Mouse (Mus musculus) kidney, embryonic 14.5 days (tissue): ENCODE measurements at regions not wholly inside any gene's neighbourhood (a gene's known extent, or its start where the extent isn't known, plus 50 kb on each side); places are given as distances from the start of the nearest gene placed in this dataset.
"Not testable (repeated sequence)": the region's sequence is repeated elsewhere in the genome, so short reads cannot be mapped to it uniquely, and the experiment has no call there.

Experiments
- ATAC-seq: fragments of 200-750 bp; cut with Nextera tagmentation; 2 replicates; pipeline ENCODE4 v1.8.0; 2017; ENCODE audit warnings: moderate number of reproducible peaks, mild to moderate bottlenecking, moderate TSS enrichment, moderate library complexity; ENCODE audit not compliant: low FRiP score, low TSS enrichment
- H3K27ac ChIP-seq: fragments of 300-500 bp; sonication (generic); 2 replicates; pipeline ENCODE4 v1.5.1; 2014; ENCODE audit warnings: low read depth, mild to moderate bottlenecking, low read length, moderate library complexity, mixed read lengths
- H3K27me3 ChIP-seq: fragments of 300-500 bp; sonication (generic); 2 replicates; pipeline ENCODE4 v1.6.1; 2014; ENCODE audit warnings: mild to moderate bottlenecking, low read length; ENCODE audit not compliant: control insufficient read depth, insufficient read depth
- H3K36me3 ChIP-seq: fragments of 300-500 bp; sonication (generic); 2 replicates; pipeline ENCODE4 v1.6.1; 2014; ENCODE audit warnings: low read length, mixed read lengths; ENCODE audit not compliant: control insufficient read depth, insufficient read depth
- H3K4me1 ChIP-seq: fragments of 300-500 bp; sonication (generic); 2 replicates; pipeline ENCODE4 v1.6.1; 2014; ENCODE audit warnings: low read length, mixed read lengths; ENCODE audit not compliant: control insufficient read depth, insufficient read depth
- H3K4me2 ChIP-seq: fragments of 300-500 bp; sonication (generic); replicated peaks from 2 replicates; pipeline ENCODE4 v1.6.1; 2014; ENCODE audit warnings: low read depth, mild to moderate bottlenecking, low read length
- H3K4me3 ChIP-seq: fragments of 300-500 bp; sonication (generic); 2 replicates; pipeline ENCODE4 v1.5.1; 2014; ENCODE audit warnings: mild to moderate bottlenecking, low read length
- H3K9ac ChIP-seq: fragments of 300-500 bp; sonication (generic); 2 replicates; pipeline ENCODE4 v1.6.1; 2014; ENCODE audit warnings: low read depth, mild to moderate bottlenecking, low read length, moderate library complexity
- H3K9me3 ChIP-seq: fragments of 300-500 bp; sonication (generic); 2 replicates; pipeline ENCODE4 v1.6.1; 2016; ENCODE audit warnings: low read length; ENCODE audit not compliant: control insufficient read depth
- WGBS: fragments of 180-500 bp; shearing (Covaris S2); extraction: QIAGEN DNeasy Blood & Tissue Kit; methylation state at CpG from one replicate; pipeline ENCODE4 v1.1.7; 2014; 5-methylcytosine and 5-hydroxymethylcytosine counted together

- Histone ChIP-seq H3K4me1 (no peaks in the 10 kb centered on the region), H3K9ac (no peak overlapping the region), H3K4me3 (no peak overlapping the region), H3K27me3 (no peaks in the 10 kb centered on the region), H3K27ac (no peak overlapping the region), H3K36me3 (no peaks in the 10 kb centered on the region), H3K4me2 (no peak overlapping the region), H3K9me3 (0 out of 2 replicates have a peak, but pooled peaks cover 2% of the 10 kb centered on the region)
- WGBS = 74% methylated on average over 1 of the region's 1 CpGs
- no peak for ATAC-seq
Measured at GRCm38 (mm10) chr3:117061831-117062230, 93.0 kb upstream of the Palmd start.

- H3K27me3 ChIP-seq = no peaks in the 10 kb centered on the region
- H3K36me3 ChIP-seq = no peaks in the 10 kb centered on the region
- H3K27ac ChIP-seq = no peak overlapping the region
- H3K4me2 ChIP-seq = no peak overlapping the region
- no peak overlapping the region for H3K4me3 ChIP-seq
- H3K9me3 ChIP-seq = 0 out of 2 replicates have a peak, but pooled peaks cover 2% of the 10 kb centered on the region
- H3K4me1 ChIP-seq = no peaks in the 10 kb centered on the region
- H3K9ac ChIP-seq = no peak overlapping the region
- 54% methylated on average over 6 of the region's 6 CpGs for WGBS
- ATAC-seq = 0 out of 2 replicates have a peak, but pooled peaks have one; percentile 39
Measured at GRCm38 (mm10) chr3:117061182-117061581, 92.4 kb upstream of the Palmd start.

- not testable (repeated sequence) for H3K9ac ChIP-seq, H3K36me3 ChIP-seq, H3K27me3 ChIP-seq, H3K9me3 ChIP-seq, ATAC-seq, H3K4me3 ChIP-seq, H3K4me2 ChIP-seq, H3K27ac ChIP-seq, H3K4me1 ChIP-seq
- 77% methylated on average over 3 of the region's 3 CpGs for WGBS
Measured at GRCm38 (mm10) chr3:117054711-117055110, 85.9 kb upstream of the Palmd start.

- ATAC-seq = no peak
- Histone ChIP-seq H3K4me3 (no peak overlapping the region), H3K27ac (no peak overlapping the region), H3K9me3 (no peaks in the 10 kb centered on the region), H3K9ac (no peak overlapping the region), H3K4me2 (no peak overlapping the region), H3K27me3 (no peaks in the 10 kb centered on the region), H3K4me1 (no peaks in the 10 kb centered on the region), H3K36me3 (no peaks in the 10 kb centered on the region)
- 88% methylated on average over 3 of the region's 3 CpGs for WGBS
Measured at GRCm38 (mm10) chr3:117051431-117051830, 82.6 kb upstream of the Palmd start.

- no peak overlapping the region for H3K4me3 ChIP-seq
- no peaks in the 10 kb centered on the region for H3K9me3 ChIP-seq
- no peak overlapping the region for H3K27ac ChIP-seq
- no peak for ATAC-seq
- H3K27me3 ChIP-seq = no peaks in the 10 kb centered on the region
- WGBS = 77% methylated on average over 3 of the region's 3 CpGs
- H3K4me2 ChIP-seq = no peak overlapping the region
- no peaks in the 10 kb centered on the region for H3K4me1 ChIP-seq
- no peak overlapping the region for H3K9ac ChIP-seq
- H3K36me3 ChIP-seq = no peaks in the 10 kb centered on the region
Measured at GRCm38 (mm10) chr3:117050909-117051308, 82.1 kb upstream of the Palmd start.

GRCm38 (mm10) chr3:117049410-117049809 lies 80.6 kb upstream of the Palmd start:
- 67% methylated on average over 3 of the region's 3 CpGs for WGBS
- ATAC-seq = no peak
- Histone ChIP-seq H3K27ac (no peak overlapping the region), H3K9ac (no peak overlapping the region), H3K4me2 (no peak overlapping the region), H3K36me3 (no peaks in the 10 kb centered on the region), H3K9me3 (no peaks in the 10 kb centered on the region), H3K27me3 (no peaks in the 10 kb centered on the region), H3K4me1 (no peaks in the 10 kb centered on the region), H3K4me3 (no peak overlapping the region)

GRCm38 (mm10) chr3:117044809-117045208 lies 76.0 kb upstream of the Palmd start:
- H3K9ac ChIP-seq = no peak overlapping the region
- 77% methylated on average over 4 of the region's 4 CpGs for WGBS

GRCm38 (mm10) chr3:117044304-117044703 lies 75.5 kb upstream of the Palmd start:
- Histone ChIP-seq H3K9ac (no peak overlapping the region), H3K27me3 (no peaks in the 10 kb centered on the region), H3K27ac (no peak overlapping the region), H3K4me3 (no peak overlapping the region), H3K9me3 (no peaks in the 10 kb centered on the region), H3K36me3 (no peaks in the 10 kb centered on the region), H3K4me1 (no peaks in the 10 kb centered on the region), H3K4me2 (no peak overlapping the region)
- WGBS = 59% methylated on average over 2 of the region's 2 CpGs
- ATAC-seq = no peak

More at GRCm38 (mm10) chr3:117044809-117045208, 76.0 kb upstream of the Palmd start:
- Histone ChIP-seq H3K4me3 (no peak overlapping the region), H3K27ac (no peak overlapping the region), H3K4me1 (no peaks in the 10 kb centered on the region), H3K36me3 (no peaks in the 10 kb centered on the region), H3K4me2 (no peak overlapping the region), H3K27me3 (no peaks in the 10 kb centered on the region), H3K9me3 (no peaks in the 10 kb centered on the region)
- no peak for ATAC-seq

GRCm38 (mm10) chr3:117038928-117039300 lies 70.1 kb upstream of the Palmd start:
- H3K27me3 ChIP-seq = no peaks in the 10 kb centered on the region
- no peaks in the 10 kb centered on the region for H3K9me3 ChIP-seq
- H3K4me1 ChIP-seq = no peaks in the 10 kb centered on the region
- no peak overlapping the region for H3K27ac ChIP-seq
- WGBS = 56% methylated on average over 1 of the region's 1 CpGs
- no peak for ATAC-seq
- no peak overlapping the region for H3K9ac ChIP-seq
- H3K4me3 ChIP-seq = no peak overlapping the region
- no peaks in the 10 kb centered on the region for H3K36me3 ChIP-seq
- H3K4me2 ChIP-seq = no peak overlapping the region
